Mouse (Mus musculus): ENCODE results near the gene Mapk6. TPM values are rescaled to one million over a fixed set of nuclear protein-coding genes. Genes with fewer than 3 reads are reported as not detected.
"Not testable (repeated sequence)": the region's sequence is repeated elsewhere in the genome, so short reads cannot be mapped to it uniquely, and the experiment has no call there.

The Mapk6 gene
- polyA plus RNA-seq, 1 experiment: 11.5 TPM

DNA sequence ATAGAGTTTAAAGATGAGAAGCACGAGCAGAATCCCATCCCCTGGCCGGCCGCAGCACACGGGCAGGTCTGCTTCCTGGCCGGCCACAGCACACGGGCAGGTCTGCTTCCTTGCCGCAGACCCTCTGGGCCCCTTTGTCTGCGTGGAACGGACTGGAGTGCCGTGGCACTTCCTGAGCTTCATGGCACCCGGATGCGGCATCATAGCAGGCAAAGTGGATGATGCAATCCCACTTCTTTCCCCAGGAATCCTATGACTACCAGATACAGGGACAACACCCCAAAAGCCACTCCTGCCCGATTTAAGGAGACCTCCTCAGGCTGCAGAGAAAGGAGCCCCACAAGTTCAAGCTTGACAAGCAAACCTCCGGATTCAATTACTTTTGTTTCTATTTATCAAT is 27.0 kb downstream of the Mapk6 start:
- no peaks in the 10 kb centered on the region for H3K27me3 ChIP-seq (replicated peaks; ENCODE audit: control insufficient read depth, insufficient read depth, low read length)
- H3K27ac ChIP-seq (ENCODE audit: insufficient read depth, low read depth, low read length): no peak overlapping the region
- TF ChIP-seq CTCF (conservative IDR thresholded peaks at IDR 0.05; ENCODE audit: insufficient read depth, insufficient read length, low read depth, low read length): no peak
- TF ChIP-seq POLR2A (IDR thresholded peaks at IDR 0.05; ENCODE audit: low read depth, low read length): no peak
- no peak for DNase-seq
- peaks cover 2% of the 10 kb centered on the region; the same call in 1 of the 2 replicates for H3K36me3 ChIP-seq (ENCODE audit: control insufficient read depth, insufficient read depth, low read length)
- WGBS: 91% methylated on average over 14 of the region's 14 CpGs
- no peaks in the 10 kb centered on the region for H3K4me1 ChIP-seq (ENCODE audit: control insufficient read depth, insufficient read depth, low read length)
- no peak overlapping the region for H3K4me3 ChIP-seq (ENCODE audit: insufficient read depth, low read depth, low read length)

DNA sequence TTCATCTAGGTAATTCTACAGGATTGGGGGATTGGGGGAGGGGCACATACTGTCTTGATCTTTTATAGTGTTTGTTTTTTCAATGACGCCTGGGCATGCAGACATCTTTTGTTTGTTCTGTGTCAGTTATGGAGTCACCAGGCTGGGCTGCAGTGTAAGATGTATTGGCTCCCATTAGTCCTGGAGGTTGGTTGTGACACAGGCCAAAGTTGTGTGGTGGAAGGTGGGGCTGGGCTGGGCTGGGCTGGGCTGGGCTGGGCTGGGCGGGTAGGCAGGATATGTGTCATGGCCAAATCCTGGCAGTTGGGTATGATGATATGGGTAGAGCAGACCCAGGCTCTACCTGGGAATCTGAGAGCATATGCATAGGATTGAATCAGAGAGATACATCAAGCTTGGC is 31.0 kb downstream of the Mapk6 start:
- 82% methylated on average over 2 of the region's 2 CpGs for WGBS
- no peak for DNase-seq
- TF ChIP-seq POLR2A (IDR thresholded peaks at IDR 0.05; ENCODE audit: low read depth, low read length) (no peak), CTCF (conservative IDR thresholded peaks at IDR 0.05; ENCODE audit: insufficient read depth, insufficient read length, low read depth, low read length) (no peak)
- Histone ChIP-seq H3K27me3 (replicated peaks; ENCODE audit: control insufficient read depth, insufficient read depth, low read length) (no peaks in the 10 kb centered on the region), H3K4me3 (ENCODE audit: insufficient read depth, low read depth, low read length) (no peak overlapping the region), H3K27ac (ENCODE audit: insufficient read depth, low read depth, low read length) (no peak overlapping the region), H3K4me1 (ENCODE audit: control insufficient read depth, insufficient read depth, low read length) (no peaks in the 10 kb centered on the region), H3K36me3 (ENCODE audit: control insufficient read depth, insufficient read depth, low read length) (no peaks in the 10 kb centered on the region)

DNA sequence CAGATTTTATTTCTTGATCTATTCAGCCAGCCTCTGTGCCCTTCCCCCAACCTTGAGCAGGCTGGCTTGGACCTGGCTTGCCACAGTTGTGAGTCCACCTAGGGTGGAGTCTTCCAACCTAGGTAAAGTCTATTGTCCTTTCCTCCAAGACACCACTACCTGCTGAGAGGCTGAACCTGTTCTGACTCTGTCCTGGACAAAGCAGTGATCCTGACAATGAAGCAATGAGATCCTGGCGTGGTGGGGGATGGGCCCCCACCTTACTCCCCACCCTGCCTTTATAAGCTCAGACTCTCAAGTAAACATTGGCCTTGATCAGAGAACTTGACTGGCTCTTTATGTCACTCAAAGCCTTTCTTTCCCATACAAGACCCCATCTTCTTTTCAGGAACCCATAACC is 33.4 kb downstream of the Mapk6 start:
- TF ChIP-seq POLR2A (IDR thresholded peaks at IDR 0.05; ENCODE audit: low read depth, low read length): no peak
- no peak for TF ChIP-seq CTCF (conservative IDR thresholded peaks at IDR 0.05; ENCODE audit: insufficient read depth, insufficient read length, low read depth, low read length)
- Histone ChIP-seq H3K27ac (ENCODE audit: insufficient read depth, low read depth, low read length) (no peak overlapping the region), H3K4me1 (ENCODE audit: control insufficient read depth, insufficient read depth, low read length) (no peaks in the 10 kb centered on the region), H3K27me3 (replicated peaks; ENCODE audit: control insufficient read depth, insufficient read depth, low read length) (no peaks in the 10 kb centered on the region), H3K36me3 (ENCODE audit: control insufficient read depth, insufficient read depth, low read length) (no peaks in the 10 kb centered on the region), H3K4me3 (ENCODE audit: insufficient read depth, low read depth, low read length) (no peak overlapping the region)
- 78% methylated on average over 1 of the region's 1 CpGs for WGBS
- no peak for DNase-seq

DNA sequence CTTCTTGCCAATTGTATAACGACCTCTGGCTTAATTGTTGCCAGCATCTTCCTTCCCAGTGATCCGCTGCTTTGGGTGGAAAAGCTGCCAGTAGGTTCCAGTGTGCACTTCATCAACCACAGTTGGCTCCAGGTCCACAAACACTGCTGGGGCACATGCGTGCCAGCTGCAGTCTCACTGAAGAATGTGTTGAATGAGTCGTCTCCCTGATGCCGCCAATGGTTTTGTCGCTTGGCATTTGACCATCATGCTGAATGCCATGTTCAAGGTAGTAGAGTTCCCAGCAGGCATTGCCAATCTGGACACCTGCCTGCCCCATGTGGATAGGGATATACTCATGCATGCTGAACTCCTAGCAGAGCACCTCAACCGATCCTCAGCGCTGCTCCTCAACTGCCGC is 34.2 kb downstream of the Mapk6 start:
- WGBS: 94% methylated on average over 9 of the region's 9 CpGs
- no peak for DNase-seq
- Histone ChIP-seq H3K27me3 (replicated peaks; ENCODE audit: control insufficient read depth, insufficient read depth, low read length) (no peaks in the 10 kb centered on the region), H3K4me1 (ENCODE audit: control insufficient read depth, insufficient read depth, low read length) (no peaks in the 10 kb centered on the region), H3K36me3 (ENCODE audit: control insufficient read depth, insufficient read depth, low read length) (no peaks in the 10 kb centered on the region), H3K27ac (ENCODE audit: insufficient read depth, low read depth, low read length) (no peak overlapping the region), H3K4me3 (ENCODE audit: insufficient read depth, low read depth, low read length) (no peak overlapping the region)
- TF ChIP-seq CTCF (conservative IDR thresholded peaks at IDR 0.05; ENCODE audit: insufficient read depth, insufficient read length, low read depth, low read length): no peak
- no peak for TF ChIP-seq POLR2A (IDR thresholded peaks at IDR 0.05; ENCODE audit: low read depth, low read length)

DNA sequence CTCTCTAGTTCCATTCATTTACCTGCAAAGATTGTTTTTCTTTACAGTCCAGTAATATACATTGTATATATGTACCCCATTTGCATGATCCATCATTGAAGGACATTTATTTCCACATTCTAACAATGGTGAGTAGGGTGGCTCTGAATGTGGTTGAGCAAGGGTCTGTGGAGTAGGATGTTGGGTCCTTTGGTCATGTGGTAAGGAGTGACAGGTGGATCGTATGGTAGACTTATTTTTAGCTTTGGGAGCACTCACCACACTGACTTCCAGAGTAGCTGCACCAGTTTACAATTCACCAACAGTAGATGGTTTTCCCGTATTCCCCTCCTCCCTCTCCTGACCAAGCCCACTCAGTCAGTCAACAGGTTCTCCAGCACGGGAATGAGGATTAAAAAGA is 41.0 kb downstream of the Mapk6 start:
- no peak for TF ChIP-seq CTCF (conservative IDR thresholded peaks at IDR 0.05; ENCODE audit: insufficient read depth, insufficient read length, low read depth, low read length)
- no peak for TF ChIP-seq POLR2A (IDR thresholded peaks at IDR 0.05; ENCODE audit: low read depth, low read length)
- 72% methylated on average over 3 of the region's 3 CpGs for WGBS
- DNase-seq: no peak
- no peak overlapping the region for H3K27ac ChIP-seq (ENCODE audit: insufficient read depth, low read depth, low read length)
- no peaks in the 10 kb centered on the region for H3K27me3 ChIP-seq (replicated peaks; ENCODE audit: control insufficient read depth, insufficient read depth, low read length)
- H3K4me1 ChIP-seq (ENCODE audit: control insufficient read depth, insufficient read depth, low read length): no peaks in the 10 kb centered on the region
- H3K4me3 ChIP-seq (ENCODE audit: insufficient read depth, low read depth, low read length): no peak overlapping the region
- H3K36me3 ChIP-seq (ENCODE audit: control insufficient read depth, insufficient read depth, low read length): no peaks in the 10 kb centered on the region

DNA sequence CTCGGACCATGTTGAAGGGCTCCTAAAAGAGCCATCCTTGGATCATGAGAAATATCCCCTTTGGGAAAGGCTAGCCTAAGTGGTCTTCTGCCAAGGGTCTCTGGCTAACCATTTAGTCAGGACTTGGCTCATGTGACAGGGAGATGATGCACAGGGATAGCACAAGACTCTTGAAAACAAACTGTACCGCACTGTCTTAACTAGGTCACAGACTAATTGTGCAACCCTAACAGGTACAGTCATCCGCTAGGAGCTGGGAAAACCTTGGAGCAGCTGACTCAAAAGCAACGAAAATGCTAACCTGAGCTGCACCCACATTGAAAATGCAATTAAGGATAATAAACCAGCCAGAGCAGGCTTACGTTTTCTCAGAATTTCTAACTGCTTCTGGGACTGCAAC is 43.6 kb downstream of the Mapk6 start:
- Histone ChIP-seq H3K27me3 (replicated peaks; ENCODE audit: control insufficient read depth, insufficient read depth, low read length) (no peaks in the 10 kb centered on the region), H3K4me3 (ENCODE audit: insufficient read depth, low read depth, low read length) (no peak overlapping the region), H3K4me1 (ENCODE audit: control insufficient read depth, insufficient read depth, low read length) (no peaks in the 10 kb centered on the region), H3K27ac (ENCODE audit: insufficient read depth, low read depth, low read length) (no peak overlapping the region), H3K36me3 (ENCODE audit: control insufficient read depth, insufficient read depth, low read length) (no peaks in the 10 kb centered on the region)
- 51% methylated on average over 5 of the region's 5 CpGs for WGBS
- TF ChIP-seq CTCF (conservative IDR thresholded peaks at IDR 0.05; ENCODE audit: insufficient read depth, insufficient read length, low read depth, low read length) (no peak), POLR2A (IDR thresholded peaks at IDR 0.05; ENCODE audit: low read depth, low read length) (no peak)
- no peak for DNase-seq

DNA sequence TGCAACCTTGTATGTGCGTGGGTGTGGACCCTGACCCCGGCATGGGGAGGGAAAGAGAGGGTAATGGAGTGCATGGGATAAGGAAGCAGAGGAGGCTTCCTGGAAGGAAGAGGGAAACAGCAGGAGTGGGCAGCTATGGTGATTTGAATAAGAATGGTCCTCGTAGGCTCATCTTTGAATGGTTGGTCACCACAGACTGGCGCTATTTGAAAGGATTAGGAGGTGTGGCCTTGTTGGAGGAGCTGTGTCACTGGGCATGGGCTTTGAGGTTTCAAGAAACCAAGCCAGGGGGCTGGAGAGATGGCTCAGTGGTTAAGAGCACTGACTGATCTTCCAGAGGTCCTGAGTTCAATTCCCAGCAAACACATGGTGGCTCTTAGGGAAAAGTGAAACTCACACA is 44.6 kb downstream of the Mapk6 start:
- Histone ChIP-seq H3K27me3 (replicated peaks; ENCODE audit: control insufficient read depth, insufficient read depth, low read length) (no peaks in the 10 kb centered on the region), H3K27ac (ENCODE audit: insufficient read depth, low read depth, low read length) (no peak overlapping the region), H3K4me1 (ENCODE audit: control insufficient read depth, insufficient read depth, low read length) (no peaks in the 10 kb centered on the region), H3K4me3 (ENCODE audit: insufficient read depth, low read depth, low read length) (no peak overlapping the region), H3K36me3 (ENCODE audit: control insufficient read depth, insufficient read depth, low read length) (no peaks in the 10 kb centered on the region)
- TF ChIP-seq CTCF (conservative IDR thresholded peaks at IDR 0.05; ENCODE audit: insufficient read depth, insufficient read length, low read depth, low read length): no peak
- TF ChIP-seq POLR2A (IDR thresholded peaks at IDR 0.05; ENCODE audit: low read depth, low read length): no peak
- WGBS: 90% methylated on average over 4 of the region's 4 CpGs
- DNase-seq: no peak

DNA sequence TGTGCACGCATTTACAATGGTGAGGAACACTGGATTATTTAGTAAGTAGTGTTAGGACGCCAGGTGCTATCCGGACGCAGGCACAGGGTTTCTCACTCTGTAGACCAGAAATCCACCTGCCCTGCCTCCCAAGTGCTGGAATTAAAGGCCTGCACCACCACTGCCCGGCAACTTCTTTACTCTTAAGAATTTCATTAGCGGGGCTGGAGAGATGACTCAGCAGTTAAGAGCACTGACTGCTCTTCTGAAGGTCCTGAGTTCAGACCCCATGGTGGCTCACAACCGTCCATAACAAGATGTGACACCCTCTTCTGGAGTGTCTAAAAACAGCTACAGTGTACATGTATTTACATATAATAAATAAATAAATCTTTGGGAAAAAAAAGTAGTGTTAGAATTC is 46.1 kb downstream of the Mapk6 start:
- H3K27me3 ChIP-seq (replicated peaks; ENCODE audit: control insufficient read depth, insufficient read depth, low read length); DNase-seq; H3K4me3 ChIP-seq (ENCODE audit: insufficient read depth, low read depth, low read length); H3K4me1 ChIP-seq (ENCODE audit: control insufficient read depth, insufficient read depth, low read length); H3K36me3 ChIP-seq (ENCODE audit: control insufficient read depth, insufficient read depth, low read length); H3K27ac ChIP-seq (ENCODE audit: insufficient read depth, low read depth, low read length): not testable (repeated sequence)
- WGBS: 70% methylated on average over 7 of the region's 7 CpGs
